Mouse (Mus musculus) kidney, adult 9 months (tissue): Measurements from ENCODE around the gene S1pr5.
"Not testable (repeated sequence)": the region's sequence is repeated elsewhere in the genome, so short reads cannot be mapped to it uniquely, and the experiment has no call there.

ENCODE experiments used
- DNase-seq: peaks from one replicate; pipeline ENCODE4 v3.0.0; 2022

Gene S1pr5

GRCm38 (mm10) chr9:21248326-21248725 is at the start of gene S1pr5:
Gene S1pr5, minus strand, starts transcription at chr9:21248443.
- peak; percentile 54 for DNase-seq

- no peak for DNase-seq
Measured at GRCm38 (mm10) chr9:21292271-21292670, 44.0 kb upstream of the S1pr5 start.

GRCm38 (mm10) chr9:21291868-21292267 is 43.6 kb upstream of the S1pr5 start:
- DNase-seq: not testable (repeated sequence)

- DNase-seq: peak; percentile 100
Measured at GRCm38 (mm10) chr9:21291022-21291787, 43.0 kb upstream of the S1pr5 start, which contains the start of gene Cdkn2d. Gene Cdkn2d, minus strand, starts transcription at chr9:21291407.

GRCm38 (mm10) chr9:21290589-21290988 is 42.3 kb upstream of the S1pr5 start:
- no peak for DNase-seq

- DNase-seq: no peak
Measured at GRCm38 (mm10) chr9:21289337-21289671, 41.1 kb upstream of the S1pr5 start.

GRCm38 (mm10) chr9:21288404-21289336 is 40.4 kb upstream of the S1pr5 start:
- DNase-seq: peak; percentile 48

- DNase-seq: peak; percentile 99
Measured at GRCm38 (mm10) chr9:21287571-21288402, 39.5 kb upstream of the S1pr5 start, which contains the start of gene Kri1. Gene Kri1, minus strand, starts transcription at chr9:21287969.

- no peak for DNase-seq
Measured at GRCm38 (mm10) chr9:21286753-21287152, 38.5 kb upstream of the S1pr5 start.

GRCm38 (mm10) chr9:21283994-21284393 is 35.8 kb upstream of the S1pr5 start:
- peak; percentile 55 for DNase-seq

GRCm38 (mm10) chr9:21283591-21283990 is 35.3 kb upstream of the S1pr5 start:
- DNase-seq: no peak

- DNase-seq: no peak
Measured at GRCm38 (mm10) chr9:21277776-21278175, 29.5 kb upstream of the S1pr5 start.

GRCm38 (mm10) chr9:21276307-21276706 is 28.1 kb upstream of the S1pr5 start:
- no peak for DNase-seq

- no peak for DNase-seq
Measured at GRCm38 (mm10) chr9:21275727-21276126, 27.5 kb upstream of the S1pr5 start.

GRCm38 (mm10) chr9:21275013-21275710 is 26.9 kb upstream of the S1pr5 start:
- DNase-seq: no peak

GRCm38 (mm10) chr9:21274336-21274735 is 26.1 kb upstream of the S1pr5 start:
- DNase-seq: no peak

GRCm38 (mm10) chr9:21273520-21274228 is 25.4 kb upstream of the S1pr5 start:
- no peak for DNase-seq

GRCm38 (mm10) chr9:21273094-21273493 is 24.9 kb upstream of the S1pr5 start:
- DNase-seq: no peak

GRCm38 (mm10) chr9:21272391-21272790 is 24.1 kb upstream of the S1pr5 start:
- DNase-seq: no peak

- DNase-seq: not testable (repeated sequence)
Measured at GRCm38 (mm10) chr9:21269590-21269989, 21.3 kb upstream of the S1pr5 start.

GRCm38 (mm10) chr9:21268305-21268704 is 20.1 kb upstream of the S1pr5 start:
- DNase-seq: no peak
